Mouse (Mus musculus): Measurements from ENCODE around the gene Ier5. TPM values are rescaled to one million over a fixed set of nuclear protein-coding genes. Genes with fewer than 3 reads are reported as not detected.

The Ier5 gene
- polyA plus RNA-seq, 1 experiment from 2014 or later: 10.4 TPM

- no peak overlapping the region; the same call in 1 of the 2 replicates for H3K4me2 ChIP-seq (ENCODE audit: low read length)
- H3K4me3 ChIP-seq (ENCODE audit: control insufficient read depth in 1 of 2, insufficient read depth in 1 of 2, low read depth in 1 of 2, low read length in 2 of 2): no peak overlapping the region
- no peaks in the 10 kb centered on the region for H3K36me3 ChIP-seq (ENCODE audit: control insufficient read depth, insufficient read depth, low read length)
- WGBS: 23% methylated on average over 9 of the region's 9 CpGs
- peak overlapping the region; percentile 38; the same call in 1 of the 2 replicates for H3K9ac ChIP-seq (ENCODE audit: low read length)
- no peaks in the 10 kb centered on the region for H3K27me3 ChIP-seq (ENCODE audit: control insufficient read depth, insufficient read depth, low read length)
- peaks cover 45 to 63% of the 10 kb centered on the region in 2 experiments for H3K4me1 ChIP-seq (ENCODE audit: control insufficient read depth in 2 of 2, insufficient read depth in 2 of 2, low read length in 2 of 2)
- H3K27ac ChIP-seq (replicated peaks in 1 of 2; ENCODE audit: control insufficient read depth in 1 of 2, insufficient read depth in 1 of 2, low read depth in 2 of 2, low read length in 2 of 2): peak overlapping the region; percentile 68 to 79; a peak in 3 of 4 replicates
- no peak for ATAC-seq (ENCODE audit: insufficient number of reproducible peaks, insufficient read depth, low FRiP score, low read depth)
- H3K9me3 ChIP-seq (ENCODE audit: control insufficient read depth, low read length): no peaks in the 10 kb centered on the region
These were observed 46.7 kb downstream of the Ier5 start for GRCm38 (mm10) chr1:155052761-155053166.

GRCm38 (mm10) chr1:155052131-155052760 is 47.2 kb downstream of the Ier5 start:
- H3K36me3 ChIP-seq (ENCODE audit: control insufficient read depth, insufficient read depth, low read length): no peaks in the 10 kb centered on the region
- H3K9ac ChIP-seq (ENCODE audit: low read length): no peak overlapping the region
- no peaks in the 10 kb centered on the region for H3K9me3 ChIP-seq (ENCODE audit: control insufficient read depth, low read length)
- H3K27ac ChIP-seq (replicated peaks in 1 of 2; ENCODE audit: control insufficient read depth in 1 of 2, insufficient read depth in 1 of 2, low read depth in 2 of 2, low read length in 2 of 2): peak overlapping the region; percentile 38 to 79
- peaks cover 45 to 61% of the 10 kb centered on the region in 2 experiments for H3K4me1 ChIP-seq (ENCODE audit: control insufficient read depth in 2 of 2, insufficient read depth in 2 of 2, low read length in 2 of 2)
- ATAC-seq (ENCODE audit: insufficient number of reproducible peaks, insufficient read depth, low FRiP score, low read depth): no peak
- H3K4me2 ChIP-seq (ENCODE audit: low read length): no peak overlapping the region; the same call in 1 of the 2 replicates
- WGBS: 40% methylated on average over 4 of the region's 4 CpGs
- no peak overlapping the region for H3K4me3 ChIP-seq (ENCODE audit: control insufficient read depth in 1 of 2, insufficient read depth in 1 of 2, low read depth in 1 of 2, low read length in 2 of 2)
- no peaks in the 10 kb centered on the region for H3K27me3 ChIP-seq (ENCODE audit: control insufficient read depth, insufficient read depth, low read length)

GRCm38 (mm10) chr1:155051701-155052127 is 47.7 kb downstream of the Ier5 start:
- Histone ChIP-seq H3K4me3 (ENCODE audit: control insufficient read depth in 1 of 2, insufficient read depth in 1 of 2, low read depth in 1 of 2, low read length in 2 of 2) (no peak overlapping the region), H3K4me2 (ENCODE audit: low read length) (peak overlapping the region; percentile 24; the same call in 1 of the 2 replicates), H3K27me3 (ENCODE audit: control insufficient read depth, insufficient read depth, low read length) (no peaks in the 10 kb centered on the region), H3K9me3 (ENCODE audit: control insufficient read depth, low read length) (no peaks in the 10 kb centered on the region), H3K9ac (ENCODE audit: low read length) (no peak overlapping the region), H3K4me1 (ENCODE audit: control insufficient read depth in 2 of 2, insufficient read depth in 2 of 2, low read length in 2 of 2) (peaks cover 43 to 61% of the 10 kb centered on the region in 2 experiments), H3K36me3 (ENCODE audit: control insufficient read depth, insufficient read depth, low read length) (no peaks in the 10 kb centered on the region), H3K27ac (replicated peaks in 1 of 2; ENCODE audit: control insufficient read depth in 1 of 2, insufficient read depth in 1 of 2, low read depth in 2 of 2, low read length in 2 of 2) (peak overlapping the region; percentile 38 to 79)
- no peak; the same call in 1 of the 2 replicates for ATAC-seq (ENCODE audit: insufficient number of reproducible peaks, insufficient read depth, low FRiP score, low read depth)
- WGBS: 34% methylated on average over 10 of the region's 10 CpGs

GRCm38 (mm10) chr1:155050897-155051592 is 48.4 kb downstream of the Ier5 start:
- 80% methylated on average over 9 of the region's 9 CpGs for WGBS

GRCm38 (mm10) chr1:155050174-155050573 is 49.3 kb downstream of the Ier5 start:
- Histone ChIP-seq H3K9me3 (ENCODE audit: control insufficient read depth, low read length) (no peaks in the 10 kb centered on the region), H3K4me2 (ENCODE audit: low read length) (no peak overlapping the region), H3K36me3 (ENCODE audit: control insufficient read depth, insufficient read depth, low read length) (no peaks in the 10 kb centered on the region), H3K4me3 (ENCODE audit: control insufficient read depth in 1 of 2, insufficient read depth in 1 of 2, low read depth in 1 of 2, low read length in 2 of 2) (no peak overlapping the region), H3K27ac (replicated peaks in 1 of 2; ENCODE audit: control insufficient read depth in 1 of 2, insufficient read depth in 1 of 2, low read depth in 2 of 2, low read length in 2 of 2) (0 out of 4 replicates have a peak overlapping the region, but pooled peaks of 1 of the 2 experiments have one; percentile 20), H3K4me1 (ENCODE audit: control insufficient read depth in 2 of 2, insufficient read depth in 2 of 2, low read length in 2 of 2) (peaks cover 36 to 56% of the 10 kb centered on the region in 2 experiments), H3K27me3 (ENCODE audit: control insufficient read depth, insufficient read depth, low read length) (no peaks in the 10 kb centered on the region), H3K9ac (ENCODE audit: low read length) (peak overlapping the region; percentile 35; the same call in 1 of the 2 replicates)
- no peak for ATAC-seq (ENCODE audit: insufficient number of reproducible peaks, insufficient read depth, low FRiP score, low read depth)
- 46% methylated on average over 5 of the region's 5 CpGs for WGBS

More at GRCm38 (mm10) chr1:155050897-155051592, 48.4 kb downstream of the Ier5 start:
- Histone ChIP-seq H3K9ac (ENCODE audit: low read length) (no peak overlapping the region), H3K9me3 (ENCODE audit: control insufficient read depth, low read length) (no peaks in the 10 kb centered on the region), H3K4me2 (ENCODE audit: low read length) (no peak overlapping the region), H3K4me1 (ENCODE audit: control insufficient read depth in 2 of 2, insufficient read depth in 2 of 2, low read length in 2 of 2) (peaks cover 40 to 60% of the 10 kb centered on the region in 2 experiments), H3K36me3 (ENCODE audit: control insufficient read depth, insufficient read depth, low read length) (no peaks in the 10 kb centered on the region), H3K27me3 (ENCODE audit: control insufficient read depth, insufficient read depth, low read length) (no peaks in the 10 kb centered on the region), H3K27ac (replicated peaks in 1 of 2; ENCODE audit: control insufficient read depth in 1 of 2, insufficient read depth in 1 of 2, low read depth in 2 of 2, low read length in 2 of 2) (peak overlapping the region in 1 of 2 experiments; percentile 79; a peak in 2 of 4 replicates), H3K4me3 (ENCODE audit: control insufficient read depth in 1 of 2, insufficient read depth in 1 of 2, low read depth in 1 of 2, low read length in 2 of 2) (no peak overlapping the region)
- no peak for ATAC-seq (ENCODE audit: insufficient number of reproducible peaks, insufficient read depth, low FRiP score, low read depth)

GRCm38 (mm10) chr1:155048947-155049346 is 50.5 kb downstream of the Ier5 start:
- Histone ChIP-seq H3K4me2 (ENCODE audit: low read length) (no peak overlapping the region), H3K36me3 (ENCODE audit: control insufficient read depth, insufficient read depth, low read length) (no peaks in the 10 kb centered on the region), H3K27me3 (ENCODE audit: control insufficient read depth, insufficient read depth, low read length) (no peaks in the 10 kb centered on the region), H3K4me1 (ENCODE audit: control insufficient read depth in 2 of 2, insufficient read depth in 2 of 2, low read length in 2 of 2) (peaks cover 36 to 44% of the 10 kb centered on the region in 2 experiments), H3K9ac (ENCODE audit: low read length) (no peak overlapping the region), H3K9me3 (ENCODE audit: control insufficient read depth, low read length) (no peaks in the 10 kb centered on the region), H3K4me3 (ENCODE audit: control insufficient read depth in 1 of 2, insufficient read depth in 1 of 2, low read depth in 1 of 2, low read length in 2 of 2) (no peak overlapping the region), H3K27ac (replicated peaks in 1 of 2; ENCODE audit: control insufficient read depth in 1 of 2, insufficient read depth in 1 of 2, low read depth in 2 of 2, low read length in 2 of 2) (no peak overlapping the region)
- WGBS: 4% methylated on average over 5 of the region's 5 CpGs
- no peak; the same call in 1 of the 2 replicates for ATAC-seq (ENCODE audit: insufficient number of reproducible peaks, insufficient read depth, low FRiP score, low read depth)
